In genomic region chr4:145096481-145097039, GRCm38 (mm10) we compare ENCODE assay signal across 13 mouse cellular contexts.
A peak's percentile ranks its signal among the peaks of the same experiment; 100 is the strongest.
DNase-seq lines count a peak whose midpoint lies in the region; ATAC-seq lines count a peak whose summit lies in the region.
"Had no signal": no experiment of that assay in that cellular context is flagged by ENCODE, and none has a peak within 500 bp of the region (broad histone marks: within the 10 kb centered on the region; RNA-seq: fewer than 3 reads in every experiment).

No protein-coding gene starts in this region.

- no peak overlapping the region for H3K4me2 ChIP-seq in embryonic facial prominence, embryonic 14.5 days (ENCODE audit: low read depth, low read length)
- H3K4me2 ChIP-seq: liver, embryonic 15.5 days had no signal

- 46% methylated on average over 5 of the region's 5 CpGs for WGBS in embryonic facial prominence, embryonic 14.5 days
- 62% methylated on average over 5 of the region's 5 CpGs for WGBS in limb, embryonic 10.5 days

- intact Hi-C loops in heart, postnatal 36 days (cut with DNase I), result no loop called here

- no peak overlapping the region for H3K4me3 ChIP-seq in embryonic facial prominence, embryonic 14.5 days (ENCODE audit: low read depth, low read length)
- H3K4me3 ChIP-seq in limb, embryonic 10.5 days, result no peak overlapping the region
- H3K4me3 ChIP-seq: liver, embryonic 15.5 days; myocyte had no signal

- H3K27ac ChIP-seq in embryonic facial prominence, embryonic 14.5 days (replicated peaks; ENCODE audit: low read depth, low read length), result peak overlapping the region; percentile 49
- 0 out of 2 replicates have a peak overlapping the region, but pooled peaks have one; percentile 9 for H3K27ac ChIP-seq in limb, embryonic 10.5 days
- H3K27ac ChIP-seq: liver, embryonic 15.5 days had no signal

- peak; percentile 25 to 56 for DNase-seq in heart, adult 9 months (ENCODE audit: low spot score in 2 of 2)
- no peak for DNase-seq in heart, postnatal 36 days
- DNase-seq in cerebellum, adult 11 months, result peak; percentile 49
- peak; percentile 73 for DNase-seq in embryonic facial prominence, embryonic 14.5 days (ENCODE audit: low spot score)
- no peak for DNase-seq in limb, embryonic 10.5 days (ENCODE audit: low spot score)
- DNase-seq in spleen, postnatal 36 days (ENCODE audit: low spot score in 2 of 2), result no peak
- DNase-seq in thymus, postnatal 25 days, result no peak
- DNase-seq in gastrocnemius, postnatal 25 days, result no peak
- DNase-seq: adrenal gland, postnatal 36 days; kidney, adult 2 months had no signal

- H3K9ac ChIP-seq in embryonic facial prominence, embryonic 14.5 days (ENCODE audit: low read depth, low read length), result no peak overlapping the region
- H3K9ac ChIP-seq: liver, embryonic 15.5 days had no signal

- no peaks in the 10 kb centered on the region for H3K27me3 ChIP-seq in embryonic facial prominence, embryonic 14.5 days (replicated peaks; ENCODE audit: control insufficient read depth, insufficient read depth, low read length)
- H3K27me3 ChIP-seq in limb, embryonic 10.5 days (ENCODE audit: low read depth, poor library complexity, severe bottlenecking), result no peaks in the 10 kb centered on the region
- H3K27me3 ChIP-seq: liver, embryonic 15.5 days had no signal

- peak; percentile 71 for ATAC-seq in embryonic facial prominence, embryonic 14.5 days (ENCODE audit: low read depth)
- ATAC-seq: forebrain, embryonic 14.5 days had no signal

- H3K36me3 ChIP-seq in embryonic facial prominence, embryonic 14.5 days (ENCODE audit: control insufficient read depth, insufficient read depth, low read length), result peaks cover 66% of the 10 kb centered on the region
- H3K36me3 ChIP-seq in limb, embryonic 10.5 days, result peaks cover 65% of the 10 kb centered on the region

- peaks cover 6% of the 10 kb centered on the region; the same call in 1 of the 2 replicates for H3K4me1 ChIP-seq in embryonic facial prominence, embryonic 14.5 days (ENCODE audit: control insufficient read depth, insufficient read depth, low read length)
- peaks cover 19% of the 10 kb centered on the region for H3K4me1 ChIP-seq in limb, embryonic 10.5 days
- H3K4me1 ChIP-seq: liver, embryonic 15.5 days had no signal

- no peaks in the 10 kb centered on the region for H3K9me3 ChIP-seq in embryonic facial prominence, embryonic 14.5 days (ENCODE audit: control insufficient read depth, low read length)
- no peaks in the 10 kb centered on the region for H3K9me3 ChIP-seq in limb, embryonic 10.5 days (replicated peaks)
- H3K9me3 ChIP-seq: liver, embryonic 15.5 days had no signal

Comparison
In these comparisons a context has a peak if more than half of its experiments do, and no peak if none do; other contexts are left out.
1. DNase-seq: peak in heart, adult 9 months (2 of 2), cerebellum, adult 11 months (single experiment) and embryonic facial prominence, embryonic 14.5 days (single experiment); none in heart, postnatal 36 days (0 of 2), limb, embryonic 10.5 days (single experiment), spleen, postnatal 36 days (0 of 2), thymus, postnatal 25 days (single experiment) and gastrocnemius, postnatal 25 days (single experiment).